Mouse (Mus musculus) cerebellum, postnatal 25 days (tissue): Measurements from ENCODE around the gene Gjc3.
"Not testable (repeated sequence)": the region's sequence is repeated elsewhere in the genome, so short reads cannot be mapped to it uniquely, and the experiment has no call there.

Experiments
- DNase-seq, 2 experiments: peaks; one replicate each; pipeline ENCODE4 v3.0.0; 2021; ENCODE audit warnings: mixed read lengths in 2 of 2

The Gjc3 gene

DNA sequence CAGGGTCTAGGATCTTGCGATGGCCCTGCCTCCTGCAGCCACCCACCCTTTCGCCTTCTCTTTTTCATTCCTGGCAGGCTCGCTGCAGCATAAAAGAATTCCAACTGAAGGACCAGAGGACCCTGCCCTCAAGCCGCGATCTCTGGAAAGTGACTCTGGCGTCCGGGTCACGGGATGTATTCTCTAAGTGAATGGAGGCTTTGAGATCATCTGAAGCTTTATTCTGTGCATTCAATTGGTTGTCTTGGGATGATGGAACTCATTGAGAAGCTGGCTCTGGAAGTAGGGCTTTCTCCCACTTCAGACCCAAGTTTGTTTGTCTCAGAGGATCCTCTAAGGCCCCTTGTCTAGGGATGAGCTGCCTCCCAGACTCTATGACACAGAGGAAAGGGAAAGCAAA lies at the start of gene Gjc3:
Gjc3 (minus strand) TSS at position 154 of the 400 bp plus-strand sequence.
- peak in 1 of 2 experiments; percentile 5 for DNase-seq

DNA sequence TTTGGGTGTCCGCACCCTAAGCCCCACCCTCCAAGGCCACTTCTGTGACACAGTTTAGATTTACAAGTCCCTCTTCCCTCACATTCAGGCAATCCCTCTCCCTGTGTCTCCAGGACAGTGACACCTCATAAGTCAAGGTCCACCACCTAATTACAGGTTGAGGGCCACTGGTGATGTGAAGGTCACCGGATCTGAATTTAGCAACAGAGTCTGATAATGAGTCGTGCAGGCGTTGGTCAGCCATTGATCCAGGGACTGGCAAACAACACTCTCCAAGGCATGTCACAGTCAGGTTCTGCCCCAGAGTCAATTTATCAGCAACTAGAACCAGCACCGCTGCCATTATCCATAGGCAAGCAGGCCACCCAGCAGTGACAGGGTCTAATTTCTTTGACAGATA lies 49.5 kb upstream of the Gjc3 start:
- DNase-seq: no peak

DNA sequence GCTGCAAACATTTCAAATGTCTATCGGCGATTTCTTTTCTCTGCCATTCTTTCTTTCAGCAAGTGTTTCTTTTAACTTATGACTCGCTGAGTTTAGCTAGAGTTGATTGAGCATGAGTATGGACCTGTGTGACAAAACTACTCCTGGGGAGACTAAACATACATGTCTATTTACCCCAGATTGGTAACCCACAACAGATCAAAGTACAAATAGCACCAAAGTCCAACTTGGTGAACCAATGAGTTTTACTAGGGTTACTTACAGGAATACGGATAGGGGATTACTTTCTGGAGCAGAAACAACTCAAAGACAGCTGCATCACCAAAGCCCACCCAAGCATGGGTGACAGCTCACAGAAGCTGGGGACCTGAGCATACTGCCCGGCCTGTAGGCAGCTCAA lies 46.5 kb upstream of the Gjc3 start:
- DNase-seq: no peak

DNA sequence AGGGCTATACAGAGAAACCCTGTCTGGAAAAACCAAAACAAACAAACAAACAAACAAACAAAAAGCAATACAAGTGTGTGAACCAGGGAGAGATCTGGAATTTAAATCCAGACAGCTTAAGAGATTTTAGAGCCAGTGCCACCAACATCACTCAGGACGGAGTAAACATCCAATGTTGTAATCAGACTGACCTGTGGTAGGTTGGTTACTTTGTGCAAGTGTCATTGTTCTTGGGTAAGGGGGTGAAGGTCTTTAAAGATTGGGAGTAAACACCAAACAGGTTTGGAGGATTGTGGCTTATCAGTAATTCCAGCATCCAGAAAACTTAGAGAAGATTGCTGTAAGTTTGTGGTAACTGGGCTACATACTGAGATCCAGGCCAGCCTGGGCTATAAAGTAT lies 23.5 kb upstream of the Gjc3 start:
- no peak for DNase-seq

DNA sequence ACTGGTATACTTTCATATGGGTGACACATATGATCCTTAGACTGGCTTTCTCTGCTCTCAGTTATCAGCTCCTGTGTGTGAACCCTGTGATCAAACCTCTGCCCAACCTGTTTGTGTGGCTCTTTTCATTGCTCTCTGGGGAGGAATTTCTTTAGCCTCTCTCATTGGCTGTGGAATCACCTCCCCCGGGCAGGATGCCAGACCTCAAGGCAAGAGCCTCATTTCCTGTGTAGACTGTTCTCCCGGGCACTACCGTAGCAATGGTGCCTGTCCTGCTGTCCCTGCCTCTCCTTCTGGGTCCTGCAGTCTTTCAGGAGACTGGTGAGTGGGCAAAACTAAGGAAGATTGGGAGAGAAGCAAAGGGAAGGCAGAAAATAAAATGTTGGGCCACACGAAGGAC lies 18.4 kb upstream of the Gjc3 start, which contains the start of gene Azgp1:
Azgp1 (plus strand) TSS at position 221 of the 400 bp plus-strand sequence.
- DNase-seq: no peak

DNA sequence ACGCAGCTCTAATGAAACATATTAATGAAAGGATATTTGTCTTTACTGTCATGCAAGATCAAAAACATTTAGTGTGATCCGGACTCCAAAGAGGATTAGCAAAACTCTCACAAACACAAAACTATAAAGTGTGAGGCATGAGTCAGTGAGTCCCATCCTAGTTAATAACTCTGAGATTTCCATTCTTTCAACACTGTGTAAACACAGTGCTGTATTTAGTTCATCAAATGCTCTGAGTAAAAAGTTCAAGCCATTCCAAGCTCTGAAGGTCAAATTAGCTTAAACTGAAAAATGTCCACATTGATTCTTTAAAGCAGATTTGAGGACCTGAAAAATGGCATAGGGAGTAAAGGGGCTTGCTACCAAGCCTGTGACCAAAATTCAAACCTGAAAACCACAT lies 16.2 kb upstream of the Gjc3 start:
- no peak for DNase-seq

DNA sequence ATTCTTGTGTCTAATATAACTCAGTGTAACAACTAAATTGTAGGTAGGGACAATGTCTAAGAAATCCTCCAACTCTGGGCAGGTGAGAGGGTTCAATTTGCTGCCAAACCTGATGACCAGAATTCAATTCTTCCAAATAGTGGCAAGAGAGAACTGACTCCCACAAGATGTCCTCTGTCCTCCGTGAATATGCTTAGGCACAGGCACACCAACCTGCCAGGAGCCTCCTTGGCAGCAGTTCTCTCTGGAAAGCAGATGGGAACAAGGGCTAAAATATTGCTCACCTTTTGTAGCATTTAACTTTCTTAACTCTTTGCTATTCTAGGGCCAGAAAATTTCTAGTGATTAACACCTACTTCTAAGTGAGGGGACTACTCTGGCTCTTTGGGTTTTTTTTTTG lies 14.4 kb upstream of the Gjc3 start:
- DNase-seq: no peak

DNA sequence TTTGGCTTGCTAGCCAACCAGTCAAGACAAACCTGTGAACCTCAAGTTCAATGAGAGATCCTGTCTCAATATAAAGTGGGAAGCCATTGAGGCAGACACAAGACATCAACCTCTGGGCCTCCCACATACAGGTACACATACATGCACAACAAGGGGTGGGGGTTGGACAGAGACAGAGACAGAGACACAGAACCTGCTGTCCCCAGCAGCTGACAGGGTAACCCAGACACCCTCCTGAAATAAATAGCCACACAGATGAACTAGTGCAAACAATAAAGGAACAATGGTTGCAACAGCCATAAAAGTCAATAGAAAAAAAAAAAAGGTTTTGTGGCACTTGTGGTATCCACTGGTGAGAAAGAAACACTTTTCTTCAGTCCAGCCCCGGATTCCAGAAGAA lies 12.5 kb upstream of the Gjc3 start:
- DNase-seq: no peak

DNA sequence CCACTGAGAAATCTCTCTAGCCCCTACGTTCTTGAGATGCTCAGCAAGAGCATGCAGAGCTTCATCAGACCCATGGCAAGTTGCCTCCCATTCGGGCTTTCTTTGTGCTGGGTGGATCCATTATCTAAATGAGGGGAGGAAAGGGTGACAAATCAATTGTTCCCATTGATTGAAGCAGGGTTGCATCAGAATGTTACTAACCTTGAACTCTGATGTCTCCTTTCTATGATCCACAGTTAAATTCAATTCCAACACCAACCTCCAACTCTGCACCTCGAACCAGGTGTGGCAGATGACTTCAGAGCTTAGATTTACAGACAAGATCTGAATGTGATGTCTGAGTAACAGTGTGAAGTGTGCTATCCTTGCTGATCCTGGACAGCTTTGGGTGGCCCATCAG lies 11.8 kb upstream of the Gjc3 start:
- DNase-seq: no peak

DNA sequence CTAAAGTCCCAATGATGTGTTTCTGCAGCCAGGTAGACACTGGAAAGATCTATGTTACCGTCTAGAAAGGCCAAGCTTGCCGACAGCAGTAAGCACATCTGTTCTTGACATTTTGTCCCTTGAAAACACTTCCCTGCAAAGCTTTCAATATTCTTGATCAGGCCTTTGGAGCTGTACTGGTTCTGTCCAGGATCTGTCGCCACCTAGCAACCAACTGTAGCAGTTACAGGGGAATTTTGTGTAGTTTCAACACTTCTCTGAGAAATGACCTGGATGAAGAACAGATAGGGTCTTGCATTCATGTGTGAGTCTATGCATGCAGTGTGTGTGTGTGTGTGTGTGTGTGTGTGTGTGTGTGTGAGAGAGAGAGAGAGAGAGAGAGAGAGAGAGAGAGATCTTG lies 10.8 kb upstream of the Gjc3 start:
- peak in 1 of 2 experiments; percentile 7 for DNase-seq

DNA sequence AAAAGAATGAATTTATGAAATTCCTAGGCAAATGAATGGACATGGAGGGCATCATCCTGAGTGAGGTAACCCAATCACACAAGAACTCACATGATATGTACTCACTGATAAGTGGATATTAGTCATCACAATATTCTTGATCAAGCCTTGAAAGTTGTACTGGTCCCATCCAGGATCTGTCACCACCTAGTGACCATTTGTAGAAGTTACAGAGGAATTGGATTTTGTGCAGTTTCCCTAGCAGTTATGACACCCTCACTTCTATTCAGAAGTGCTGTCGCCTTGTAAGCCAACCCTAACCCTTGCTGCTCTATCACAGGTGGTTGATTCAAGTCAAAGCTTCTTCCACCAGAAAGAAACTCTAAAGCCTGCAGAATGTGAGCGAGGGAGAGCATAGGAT lies 10.3 kb upstream of the Gjc3 start:
- DNase-seq: no peak

DNA sequence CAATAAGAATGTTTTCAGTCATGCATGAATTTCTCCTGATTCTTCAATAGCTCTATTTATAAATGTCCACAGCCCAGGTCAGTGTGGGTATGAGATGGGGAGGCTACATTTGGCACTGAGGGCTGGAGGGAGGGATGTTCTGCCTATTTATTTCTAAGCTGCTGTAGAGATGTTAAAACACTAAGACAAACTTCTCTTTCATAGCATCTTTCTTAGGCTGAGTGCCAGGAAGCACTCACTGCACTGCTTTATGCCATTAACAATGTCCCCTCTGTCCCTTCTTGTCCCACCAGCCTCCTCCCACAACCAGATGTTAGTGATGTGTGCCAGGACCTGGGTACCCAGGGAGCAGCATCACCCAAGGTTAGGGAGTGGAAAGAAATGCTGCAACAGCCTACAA lies 3.6 kb upstream of the Gjc3 start:
- peak in 1 of 2 experiments; percentile 3 for DNase-seq

DNA sequence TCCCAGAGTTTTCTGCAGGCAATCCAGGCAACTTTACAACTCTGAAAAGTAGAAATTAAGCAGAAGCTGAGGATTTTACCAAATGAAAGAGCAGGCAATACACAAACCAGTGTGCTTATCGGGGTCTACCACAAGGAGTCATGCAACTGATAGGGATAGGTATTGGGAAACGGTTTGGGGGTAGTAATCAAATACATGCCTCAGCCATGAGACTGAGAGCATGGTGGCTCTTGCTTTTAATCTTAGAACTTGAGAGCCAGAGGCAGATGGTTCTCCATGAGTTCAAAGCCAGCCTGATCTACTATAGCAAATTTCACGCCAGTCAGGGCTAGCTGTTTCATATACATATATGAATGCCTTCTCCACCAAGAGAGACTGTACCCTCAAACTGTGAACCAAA lies 6.5 kb downstream of the Gjc3 start:
- DNase-seq: no peak

DNA sequence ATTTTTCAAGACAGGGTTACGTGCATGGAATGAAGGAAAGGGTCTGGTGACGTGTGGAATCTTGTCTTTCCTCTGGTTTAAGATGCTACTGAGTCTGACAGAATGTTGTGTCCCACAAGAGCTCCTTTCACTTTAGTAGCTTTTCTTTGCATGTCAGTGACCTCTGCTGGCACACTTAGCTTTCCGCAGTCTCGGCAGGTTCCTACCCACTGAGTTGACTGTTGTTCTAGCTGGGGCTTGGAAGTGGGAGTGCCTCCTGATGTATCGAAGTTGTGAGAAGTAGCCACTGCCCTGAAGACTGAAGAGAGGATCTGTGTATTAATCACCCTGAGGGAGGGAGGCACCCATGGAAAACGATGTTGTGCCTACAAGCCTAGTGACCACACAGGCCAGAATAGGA lies 11.7 kb downstream of the Gjc3 start:
- peak; percentile 19 to 43 for DNase-seq

DNA sequence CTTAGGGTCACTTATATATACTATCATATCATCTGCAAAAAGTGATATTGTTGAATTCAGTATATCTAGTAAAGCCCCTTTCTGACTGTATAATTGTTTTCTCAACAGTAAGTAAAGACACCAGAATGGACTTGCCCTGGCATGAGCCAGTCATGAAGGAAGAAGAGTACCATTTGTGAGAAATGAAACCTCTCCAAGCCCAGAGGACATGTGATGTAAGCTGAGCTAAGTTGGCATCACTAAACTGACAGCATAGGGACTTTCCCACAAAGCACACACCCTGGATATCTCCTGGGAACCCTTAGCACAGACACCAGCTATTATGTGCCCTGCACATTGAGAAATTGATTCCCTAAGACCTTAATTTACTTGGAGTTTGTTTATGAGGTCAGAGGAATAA lies 15.6 kb downstream of the Gjc3 start:
- DNase-seq: no peak

DNA sequence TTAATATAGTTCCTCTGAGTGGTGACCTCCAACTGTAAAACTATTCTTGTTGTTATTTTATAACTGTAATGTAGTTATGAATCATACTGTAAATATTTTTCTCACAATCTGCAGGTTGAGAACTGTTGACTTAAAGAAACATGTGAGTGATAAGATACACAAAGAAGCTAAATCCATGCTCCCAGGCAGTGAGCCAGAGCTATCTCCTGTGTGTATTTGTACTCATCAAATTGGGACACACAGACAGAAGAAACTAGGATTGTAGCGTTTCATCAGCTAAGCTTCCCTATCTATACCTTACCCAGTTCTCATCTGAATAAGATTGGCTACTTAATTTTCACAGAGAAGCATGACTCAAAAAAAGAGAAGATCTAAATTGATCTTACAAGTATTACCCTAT lies 19.8 kb downstream of the Gjc3 start:
- no peak for DNase-seq

DNA sequence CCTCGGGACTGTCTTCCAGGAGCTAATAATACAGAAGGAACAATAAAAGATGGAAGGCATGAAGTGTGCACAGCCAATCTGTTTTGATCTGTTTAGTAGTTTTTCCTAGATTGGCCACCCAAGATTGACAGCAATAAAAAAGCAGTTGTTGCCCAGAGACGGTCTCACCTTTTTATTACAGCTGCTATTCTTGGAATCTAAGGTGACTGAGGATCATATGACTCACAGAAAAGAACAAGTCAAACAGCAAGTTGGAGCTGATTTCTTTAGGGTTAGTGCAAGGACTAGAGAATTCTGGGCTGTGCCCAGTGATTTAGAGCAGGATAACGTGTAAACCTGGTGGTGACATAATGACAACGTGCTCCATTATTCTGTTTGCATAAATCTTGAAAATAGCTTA lies 21.9 kb downstream of the Gjc3 start:
- DNase-seq: no peak

DNA sequence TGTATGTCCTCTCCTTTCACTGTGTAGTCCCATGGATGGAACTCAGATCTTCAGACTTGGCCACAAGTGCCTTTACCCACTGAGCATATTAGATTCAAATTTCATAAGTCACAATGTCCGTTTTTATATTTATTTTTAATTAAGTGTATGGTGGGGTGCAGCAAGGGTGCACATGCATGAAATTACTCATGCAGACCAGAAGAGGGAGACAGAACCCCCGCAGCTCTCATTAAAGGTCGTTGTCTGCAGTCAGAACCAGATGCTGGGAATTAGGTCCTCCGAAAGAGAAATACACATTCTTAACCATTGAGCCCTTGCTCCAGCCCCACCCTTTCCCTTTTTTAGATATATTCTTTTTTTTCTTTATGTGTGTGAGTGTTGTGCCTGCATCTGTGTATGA lies 25.7 kb downstream of the Gjc3 start:
- DNase-seq: no peak

DNA sequence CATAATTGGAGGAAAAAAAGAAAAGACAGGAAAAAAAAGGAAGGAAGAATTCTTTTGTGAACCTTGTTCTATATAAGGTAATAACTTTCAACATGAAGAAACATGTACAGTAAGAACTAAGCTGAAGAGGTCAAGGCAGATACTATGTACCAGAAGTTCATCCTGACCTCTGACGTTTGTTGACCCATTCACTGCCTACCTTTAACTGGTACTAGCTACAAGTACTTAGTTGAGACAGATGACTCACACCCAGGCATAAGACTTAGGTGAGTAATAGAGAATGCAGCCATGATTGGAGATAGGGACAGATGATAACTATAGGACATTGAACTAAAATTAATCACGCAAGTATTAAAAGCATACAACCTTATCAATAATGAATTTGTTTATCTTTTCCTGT lies 26.4 kb downstream of the Gjc3 start:
- DNase-seq: no peak

DNA sequence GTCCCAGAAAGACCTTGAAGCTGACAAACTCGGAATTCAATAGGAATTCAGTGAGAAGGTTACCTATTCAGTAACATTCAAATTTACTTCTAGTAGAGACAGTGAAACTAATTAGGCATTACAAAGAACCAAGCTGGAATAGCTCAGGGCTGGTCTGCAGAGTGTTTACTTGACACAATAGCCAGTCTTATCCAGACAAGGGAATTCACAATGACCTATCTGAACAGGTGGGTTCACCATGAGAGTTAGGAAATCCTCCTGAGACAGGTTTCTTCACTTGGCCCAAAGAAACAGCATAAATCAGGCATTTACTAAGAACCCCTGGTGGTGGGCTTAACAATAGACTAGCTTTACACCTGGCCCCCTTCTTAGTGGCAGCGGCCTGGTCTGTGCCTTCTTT lies 29.0 kb downstream of the Gjc3 start:
- not testable (repeated sequence) for DNase-seq

DNA sequence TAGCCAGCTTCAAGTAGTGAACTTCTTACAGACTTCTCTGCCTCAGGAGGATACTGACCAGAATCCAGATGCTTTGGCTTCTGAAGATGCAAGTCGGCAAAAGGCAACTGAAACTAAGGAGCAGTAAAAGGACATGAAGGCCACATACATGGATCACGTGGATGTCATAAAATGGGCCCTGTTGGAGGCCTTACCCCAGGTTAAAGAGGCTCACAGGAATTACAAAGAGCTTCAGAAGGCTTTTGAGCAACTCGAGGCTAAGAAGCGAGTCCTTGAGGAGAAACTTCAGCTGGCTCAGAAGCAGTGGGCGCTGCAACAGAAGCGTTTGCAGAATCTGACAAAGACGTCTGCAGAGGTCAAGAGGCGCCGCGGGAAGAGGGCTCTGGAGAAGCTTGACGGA lies 34.5 kb downstream of the Gjc3 start:
- DNase-seq: no peak

DNA sequence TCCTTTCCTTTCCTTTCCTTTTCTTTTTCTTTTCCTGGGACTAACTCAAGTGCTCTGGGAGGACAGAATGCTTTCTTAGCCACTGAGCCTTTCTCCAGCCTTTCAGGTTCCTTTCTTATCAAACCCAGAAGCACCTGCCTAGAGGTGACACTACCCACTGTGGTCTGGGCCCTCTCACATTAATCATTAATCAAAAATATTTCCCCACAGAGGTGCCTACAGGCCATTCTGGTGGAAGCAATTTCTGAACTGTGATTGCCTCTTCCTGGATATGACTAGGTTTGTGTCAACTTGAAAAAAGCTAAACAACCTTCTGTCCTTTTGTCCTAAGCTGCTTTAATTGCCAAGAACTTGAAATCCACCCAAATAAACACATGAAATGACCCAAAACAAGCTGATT lies 40.7 kb downstream of the Gjc3 start:
- no peak for DNase-seq

DNA sequence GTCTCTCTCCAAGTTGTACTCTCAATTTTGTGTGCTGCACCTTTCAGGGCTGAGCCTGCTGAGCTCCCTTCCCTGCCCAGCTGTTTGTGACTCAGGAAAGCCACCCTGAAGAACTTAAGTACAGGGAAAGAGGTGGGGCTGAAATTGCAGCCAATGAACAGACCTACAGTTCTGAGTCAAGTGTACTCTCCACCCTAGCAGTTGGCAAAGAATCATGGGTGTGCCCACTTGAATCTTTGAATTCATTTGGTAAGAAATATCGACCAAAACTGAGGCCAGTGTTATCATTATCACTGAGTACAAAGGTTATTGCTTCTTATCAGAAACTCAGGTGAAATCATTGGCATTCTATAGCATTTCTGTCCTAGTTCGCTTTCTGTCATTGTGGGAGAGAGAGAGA lies 41.4 kb downstream of the Gjc3 start, which contains the start of gene Cyp3a13:
Cyp3a13 (minus strand) TSS at position 88 of the 400 bp plus-strand sequence.
- no peak for DNase-seq

DNA sequence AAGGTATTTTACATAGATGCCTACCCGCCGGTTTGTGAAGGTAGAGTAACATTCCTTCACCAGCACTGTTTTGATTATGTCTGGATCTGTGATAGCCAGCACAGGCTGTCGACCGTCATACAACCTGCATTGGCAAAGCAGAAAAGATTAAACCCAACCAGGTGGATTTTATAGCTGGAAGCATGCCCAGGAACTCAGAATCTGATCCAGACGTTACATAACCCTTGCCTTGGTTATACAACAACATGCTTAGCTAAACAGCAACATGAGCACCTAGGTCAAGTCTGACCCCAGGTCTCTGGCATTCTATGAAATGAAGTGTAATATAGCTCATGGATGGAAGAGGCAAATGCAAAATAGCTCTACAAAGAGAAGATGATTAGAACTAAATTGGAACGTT lies 47.3 kb downstream of the Gjc3 start:
- DNase-seq: peak; percentile 40 to 55

DNA sequence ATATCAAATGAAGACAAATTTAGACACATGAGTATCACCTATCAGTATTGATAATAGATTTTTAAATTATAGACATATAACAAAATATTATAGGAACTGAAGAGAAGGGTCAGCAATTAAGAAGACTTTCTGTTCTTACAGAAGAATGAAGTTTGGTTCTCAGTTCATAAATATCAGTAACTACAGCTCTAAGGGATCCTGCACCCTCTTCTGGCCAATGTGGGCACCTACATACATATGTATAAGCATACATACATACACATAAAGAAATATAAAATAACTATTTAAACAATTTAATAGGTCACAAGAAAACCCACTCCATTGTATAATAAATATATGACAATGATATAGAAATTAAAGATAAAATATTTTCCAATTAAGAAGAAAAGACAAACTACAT lies 48.4 kb downstream of the Gjc3 start:
- DNase-seq: no peak
